Mouse (Mus musculus): ENCODE data around the gene Tgfbr1.

GRCm38 (mm10) chr4:47400314-47400713 lies 47.3 kb downstream of the Tgfbr1 start:
- TF ChIP-seq EP300 (IDR thresholded peaks at IDR 0.05; ENCODE audit: low read depth in 1 of 2, low read length in 2 of 2) = peak; percentile 70 to 86; a peak in 3 of 4 replicates
- TF ChIP-seq ZC3H11A (IDR thresholded peaks at IDR 0.05; ENCODE audit: low read depth, low read length) = no peak
- no peak for TF ChIP-seq POLR2A (IDR thresholded peaks at IDR 0.05; ENCODE audit: control insufficient read depth in 1 of 2, insufficient read depth in 1 of 2, low read depth in 1 of 2, low read length in 2 of 2, poor library complexity in 1 of 2)
- TF ChIP-seq CTCF (IDR thresholded peaks at IDR 0.05 in 2 of 3, conservative IDR thresholded peaks at IDR 0.05 in 1 of 3; ENCODE audit: control insufficient read depth in 1 of 3, insufficient read depth in 1 of 3, low read depth in 2 of 3, low read length in 3 of 3, poor library complexity in 1 of 3, severe bottlenecking in 1 of 3) = no peak
- no peak for TF ChIP-seq CHD2 (IDR thresholded peaks at IDR 0.05; ENCODE audit: low read length)
- no peak; the same call in 1 of the 2 replicates for TF ChIP-seq MXI1 (IDR thresholded peaks at IDR 0.05; ENCODE audit: low read depth, low read length)
- no peak for TF ChIP-seq BHLHE40 (IDR thresholded peaks at IDR 0.05; ENCODE audit: borderline replicate concordance, low read depth, low read length)

Data from MEL (cell line).